Mouse (Mus musculus) cerebellum, adult 9-10 months (tissue): ENCODE measurements around the gene Pum1.

Experiments used
- DNase-seq: peaks from one replicate; pipeline ENCODE4 v3.0.0; 2022

The Pum1 gene

GRCm38 (mm10) chr4:130828851-130829673, 165.9 kb downstream of the Pum1 start:
- DNase-seq: no peak
